Mouse (Mus musculus) erythroblast, embryonic 14.5 days (primary cell): ENCODE measurements around the gene Lyz1.

ENCODE experiments used
- GATA1 ChIP-seq: IDR thresholded peaks from 2 replicates; pipeline ENCODE4 v1.6.1; 2012; ENCODE audit warnings: low read length, inconsistent platforms, mixed read lengths
- TAL1 ChIP-seq: IDR thresholded peaks from 3 replicates; pipeline ENCODE4 v1.6.1; 2012; ENCODE audit warnings: low read length, inconsistent platforms, mixed read lengths

DNA sequence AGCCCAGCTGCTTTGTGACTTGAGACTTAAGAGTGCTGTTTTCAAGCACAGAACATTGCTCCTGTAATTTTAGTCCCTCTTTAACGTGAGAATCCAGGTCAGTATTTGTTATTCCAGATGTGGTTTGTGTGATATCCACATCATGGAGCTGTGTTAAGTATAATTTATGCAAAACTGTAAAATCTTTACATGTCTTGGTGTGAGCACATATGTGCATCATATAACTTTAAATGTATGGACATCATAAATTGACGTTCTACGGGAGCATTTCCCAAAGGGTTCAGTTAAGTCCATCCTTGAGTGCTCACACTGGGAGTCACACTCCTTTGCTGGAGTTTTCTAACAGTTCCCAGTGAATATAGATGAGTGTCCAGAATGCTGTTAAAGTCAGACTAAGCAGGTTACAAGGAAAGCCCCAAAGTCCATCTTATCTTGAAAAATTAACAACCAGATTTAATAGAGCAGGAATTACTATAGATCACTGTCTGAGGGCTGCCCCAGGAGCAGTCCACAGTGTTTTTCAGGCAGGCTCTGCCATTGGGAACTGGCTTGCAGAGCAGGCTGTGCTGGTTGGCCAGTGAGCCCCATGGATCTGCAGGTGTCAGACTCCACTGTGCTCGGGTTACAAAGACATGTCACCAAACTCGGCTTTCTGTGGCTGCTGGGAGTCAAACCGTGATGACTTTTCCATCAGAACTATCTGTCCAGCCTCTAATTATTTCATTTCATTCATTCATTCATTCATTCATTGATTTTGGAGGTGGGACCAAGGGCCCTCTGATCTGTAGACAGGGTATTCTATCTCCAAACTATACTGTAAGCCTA, 2.4 kb downstream of the Lyz1 start:
- no peak for TF ChIP-seq GATA1
- TF ChIP-seq TAL1 = no peak
